Mouse (Mus musculus): ENCODE data around the gene 1600012H06Rik. TPM values are rescaled to one million over a fixed set of nuclear protein-coding genes. Genes with fewer than 3 reads are reported as not detected.

Gene 1600012H06Rik
- total RNA-seq, 2 experiments from 2014 or later: 4.6 to 8.3 TPM

GRCm38 (mm10) chr17:14994140-14994539 is 51.2 kb downstream of the 1600012H06Rik start:
- ATAC-seq (replicated peaks; ENCODE audit: low FRiP score, low TSS enrichment, poor library complexity, severe bottlenecking): peak; percentile 60

DNA sequence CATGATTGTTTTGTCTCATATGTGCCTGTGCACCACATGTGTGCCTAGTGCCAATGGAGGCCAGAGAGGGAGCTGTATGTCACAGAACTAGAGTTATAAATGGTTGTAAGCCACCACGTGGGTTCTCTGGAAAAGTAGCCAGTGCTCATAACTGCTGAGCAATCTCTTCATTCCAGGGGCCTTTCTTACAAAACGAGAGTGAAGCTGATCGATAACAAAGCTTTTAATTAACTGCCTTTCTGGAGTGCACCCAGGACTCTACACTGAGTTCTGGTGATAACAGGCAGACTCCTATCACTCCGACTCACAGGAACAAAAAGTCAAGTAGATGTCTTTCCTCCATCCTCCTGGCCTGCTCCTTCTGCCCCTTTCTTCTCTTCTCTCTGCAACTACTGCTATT is 57.1 kb downstream of the 1600012H06Rik start:
- peak; percentile 81 for ATAC-seq (replicated peaks; ENCODE audit: low FRiP score, low TSS enrichment, poor library complexity, severe bottlenecking)

- peak; percentile 75 for ATAC-seq (replicated peaks; ENCODE audit: low FRiP score, low TSS enrichment, poor library complexity, severe bottlenecking)
These were observed 66.1 kb downstream of the 1600012H06Rik start for GRCm38 (mm10) chr17:15009088-15009487.

Other genes starting within 250 kb of the 1600012H06Rik start
- 0.22 TPM in 1 of 2 replicates, not detected in the other for gene Thbs2, start 248.9 kb upstream of the 1600012H06Rik start, total RNA-seq (2014; fragmentation: Nextera tagmentation)
- gene Thbs2, start 248.9 kb upstream of the 1600012H06Rik start, total RNA-seq (2017): 0.09 TPM in 1 of 2 replicates, not detected in the other
- 2.4 TPM in 1 of 2 replicates, not detected in the other for gene Wdr27, start within 50 bp of the 1600012H06Rik start, total RNA-seq (2014; fragmentation: Nextera tagmentation)
- 3.8 and 5.8 TPM in 2 replicates for gene Wdr27, start within 50 bp of the 1600012H06Rik start, total RNA-seq (2017)
- 281 and 343 TPM in 2 replicates for gene Phf10, start 18.1 kb downstream of the 1600012H06Rik start, total RNA-seq (2014; fragmentation: Nextera tagmentation)
- 157 and 214 TPM in 2 replicates for gene Phf10, start 18.1 kb downstream of the 1600012H06Rik start, total RNA-seq (2017)
- gene 9030025P20Rik, start 35.3 kb downstream of the 1600012H06Rik start, total RNA-seq (2014; fragmentation: Nextera tagmentation): 5.9 and 11.4 TPM in 2 replicates
- 2.2 and 3.9 TPM in 2 replicates for gene 9030025P20Rik, start 35.3 kb downstream of the 1600012H06Rik start, total RNA-seq (2017)
- gene Gm3417, start 35.6 kb downstream of the 1600012H06Rik start, total RNA-seq (2014; fragmentation: Nextera tagmentation): 0.96 and 11.1 TPM in 2 replicates
- 6.2 TPM in 1 of 2 replicates, not detected in the other for gene Gm3417, start 35.6 kb downstream of the 1600012H06Rik start, total RNA-seq (2017)
- 1.1 and 14.5 TPM in 2 replicates for gene Gm3435, start 67.0 kb downstream of the 1600012H06Rik start, total RNA-seq (2014; fragmentation: Nextera tagmentation)
- 5.1 and 7.2 TPM in 2 replicates for gene Gm3435, start 67.0 kb downstream of the 1600012H06Rik start, total RNA-seq (2017)
- 96.5 and 117 TPM in 2 replicates for gene Ermard, start 98.0 kb downstream of the 1600012H06Rik start, total RNA-seq (2014; fragmentation: Nextera tagmentation)
- 26.7 and 35.7 TPM in 2 replicates for gene Ermard, start 98.0 kb downstream of the 1600012H06Rik start, total RNA-seq (2017)
- gene Tcte3, start 98.3 kb downstream of the 1600012H06Rik start, total RNA-seq (2014; fragmentation: Nextera tagmentation): 6.5 and 7.7 TPM in 2 replicates
- gene Tcte3, start 98.3 kb downstream of the 1600012H06Rik start, total RNA-seq (2017): 3.3 TPM in 1 of 2 replicates, not detected in the other
- 4.2 and 7.4 TPM in 2 replicates for gene Gm3448, start 98.4 kb downstream of the 1600012H06Rik start, total RNA-seq (2014; fragmentation: Nextera tagmentation)
- 10.1 and 11.8 TPM in 2 replicates for gene Gm3448, start 98.4 kb downstream of the 1600012H06Rik start, total RNA-seq (2017)

Measured in megakaryocyte-erythroid progenitor cell, adult 5-6 weeks (primary cell).